Mouse (Mus musculus): ENCODE results near the gene Rnf10.

Gene Rnf10

GRCm38 (mm10) chr5:115193669-115194625 is 78.8 kb downstream of the Rnf10 start, which contains the start of gene Cabp1:
TSS of gene Cabp1 (minus strand) at chr5:115194381.
- DNase-seq: peak; percentile 67 to 75

GRCm38 (mm10) chr5:115193226-115193625 is 79.5 kb downstream of the Rnf10 start:
- peak; percentile 69 to 76 for DNase-seq

DNA sequence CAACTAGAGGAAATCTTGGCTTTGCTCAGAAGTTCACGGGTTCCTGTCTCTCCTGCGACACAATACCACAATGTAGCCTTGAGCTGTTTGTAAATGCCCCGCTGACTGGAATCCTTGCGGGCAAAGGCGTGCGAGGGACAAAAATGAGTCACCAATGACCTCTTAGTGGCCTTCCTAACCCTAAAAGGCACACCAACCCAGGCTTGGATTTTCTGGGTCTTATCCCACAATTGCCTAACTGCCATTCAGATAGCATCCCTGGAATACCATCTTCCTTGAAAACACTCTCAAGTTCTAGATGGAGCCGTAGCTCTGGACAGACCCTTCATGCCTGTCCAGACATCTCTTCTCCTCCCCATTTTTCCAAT is 79.9 kb downstream of the Rnf10 start:
- no peak for DNase-seq

DNA sequence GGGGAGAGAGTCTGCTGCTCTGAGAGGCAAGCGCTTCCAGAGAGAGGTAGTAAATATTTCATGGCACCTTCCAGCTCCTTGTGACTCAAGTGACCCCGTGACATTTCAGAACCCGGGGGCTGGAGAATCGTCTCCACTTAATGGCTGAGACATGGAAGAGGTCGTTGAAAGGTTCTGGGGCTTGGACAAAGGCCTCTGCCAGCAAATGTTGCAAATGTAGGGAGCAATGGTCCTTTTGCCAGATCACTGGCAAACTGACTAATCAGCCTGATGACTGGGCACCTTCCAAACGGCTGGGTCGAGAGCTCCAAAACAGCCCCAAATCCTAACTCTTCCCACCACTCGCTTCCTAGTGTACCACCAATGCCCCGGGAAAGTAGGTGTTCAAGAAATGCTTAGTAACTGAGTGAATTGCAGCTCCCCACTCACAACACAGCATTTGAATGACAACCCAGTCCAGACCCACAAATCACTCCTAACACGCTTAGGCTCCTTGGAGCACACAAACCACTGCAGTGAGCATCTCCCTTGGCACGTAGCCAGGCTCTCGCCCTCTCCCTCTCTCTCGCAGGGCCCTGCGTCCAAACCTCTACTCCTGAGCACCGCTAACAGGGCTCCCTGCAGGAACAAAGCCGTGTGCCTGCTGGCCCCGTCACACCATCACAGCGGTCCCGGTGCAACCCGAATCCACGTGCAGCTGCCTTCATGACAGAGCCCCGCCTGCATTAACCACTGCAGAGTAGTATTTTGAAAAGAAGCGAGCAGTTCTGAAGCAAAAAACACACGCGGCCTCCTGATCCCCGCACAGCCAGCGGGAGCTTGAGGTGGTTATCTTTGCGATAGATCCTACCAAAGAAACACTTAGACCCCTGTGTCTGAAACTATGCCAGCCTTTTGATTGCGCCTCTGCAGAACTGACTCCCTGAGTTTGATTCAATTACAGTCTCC is 80.5 kb downstream of the Rnf10 start:
- peak; percentile 59 to 71 for DNase-seq
